Mouse (Mus musculus): ENCODE data around the gene Arsg. TPM values are rescaled to one million over a fixed set of nuclear protein-coding genes. Genes with fewer than 3 reads are reported as not detected.

Arsg gene
- polyA plus RNA-seq, 1 experiment, result 5.1 TPM

DNA sequence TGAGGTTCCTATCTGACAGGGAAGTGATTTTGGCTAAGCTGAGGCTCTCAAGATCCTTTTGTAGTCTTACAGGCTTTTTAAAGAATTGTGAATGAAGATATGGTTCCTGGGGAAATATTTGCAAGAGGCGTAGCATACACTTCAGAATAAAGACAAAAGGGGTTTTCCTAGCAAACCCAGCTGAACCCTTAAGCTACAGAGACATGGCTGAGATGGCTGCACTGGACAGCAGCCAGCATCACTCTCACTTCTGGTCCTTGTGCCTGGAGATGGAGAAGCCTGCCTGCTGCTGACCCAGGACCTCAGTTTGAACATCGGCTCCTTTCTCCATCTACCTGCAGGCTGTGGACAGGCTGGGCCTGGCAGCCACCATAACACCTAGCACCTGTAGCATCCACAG lies 101.4 kb downstream of the Arsg start:
- no peak for TF ChIP-seq CTCF (IDR thresholded peaks at IDR 0.05; ENCODE audit: extremely low read depth, insufficient read depth, insufficient read length, insufficient replicate concordance)
- no peak for TF ChIP-seq POLR2A (IDR thresholded peaks at IDR 0.05; ENCODE audit: low read depth, low read length)
- no peak for DNase-seq (ENCODE audit: low read depth in 1 of 2, low spot score in 2 of 2)
- H3K27ac ChIP-seq (ENCODE audit: insufficient read depth, low read length), result no peak overlapping the region
- no peaks in the 10 kb centered on the region for H3K36me3 ChIP-seq (ENCODE audit: control insufficient read depth, insufficient read depth, low read length)
- H3K4me1 ChIP-seq (ENCODE audit: control insufficient read depth, insufficient read depth, insufficient read length), result no peaks in the 10 kb centered on the region
- 88% methylated on average over 2 of the region's 2 CpGs for WGBS
- H3K27me3 ChIP-seq (ENCODE audit: control insufficient read depth, insufficient read depth, low read length), result no peaks in the 10 kb centered on the region
- no peak overlapping the region for H3K4me3 ChIP-seq (ENCODE audit: extremely low read depth, insufficient read depth, insufficient read length)

DNA sequence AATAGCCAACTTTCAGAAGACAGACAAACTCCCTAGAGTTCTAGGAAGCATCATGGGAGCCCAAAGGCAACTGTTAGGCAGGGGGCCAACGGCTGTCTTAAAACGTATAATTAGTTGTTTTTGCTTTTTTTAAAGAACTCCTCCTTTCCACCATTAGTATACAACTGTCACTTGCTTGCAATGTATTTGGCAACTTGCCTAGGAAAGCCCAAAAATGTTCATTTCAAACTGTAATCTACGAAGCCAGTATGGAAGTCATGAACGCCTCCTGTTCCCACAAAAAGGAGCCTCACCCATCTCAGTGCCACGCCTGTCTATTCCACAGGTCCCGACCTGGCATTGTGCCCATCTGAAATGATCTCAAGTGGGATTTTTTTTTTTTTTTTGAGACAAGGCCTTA lies 102.7 kb downstream of the Arsg start:
- H3K27ac ChIP-seq (ENCODE audit: insufficient read depth, low read length), result no peak overlapping the region
- 80% methylated on average over 6 of the region's 6 CpGs for WGBS
- H3K36me3 ChIP-seq (ENCODE audit: control insufficient read depth, insufficient read depth, low read length), result no peaks in the 10 kb centered on the region
- TF ChIP-seq POLR2A (IDR thresholded peaks at IDR 0.05; ENCODE audit: low read depth, low read length) (no peak), CTCF (IDR thresholded peaks at IDR 0.05; ENCODE audit: extremely low read depth, insufficient read depth, insufficient read length, insufficient replicate concordance) (no peak)
- no peaks in the 10 kb centered on the region for H3K4me1 ChIP-seq (ENCODE audit: control insufficient read depth, insufficient read depth, insufficient read length)
- DNase-seq (ENCODE audit: low read depth in 1 of 2, low spot score in 2 of 2), result no peak
- H3K4me3 ChIP-seq (ENCODE audit: extremely low read depth, insufficient read depth, insufficient read length), result no peak overlapping the region
- H3K27me3 ChIP-seq (ENCODE audit: control insufficient read depth, insufficient read depth, low read length), result no peaks in the 10 kb centered on the region

DNA sequence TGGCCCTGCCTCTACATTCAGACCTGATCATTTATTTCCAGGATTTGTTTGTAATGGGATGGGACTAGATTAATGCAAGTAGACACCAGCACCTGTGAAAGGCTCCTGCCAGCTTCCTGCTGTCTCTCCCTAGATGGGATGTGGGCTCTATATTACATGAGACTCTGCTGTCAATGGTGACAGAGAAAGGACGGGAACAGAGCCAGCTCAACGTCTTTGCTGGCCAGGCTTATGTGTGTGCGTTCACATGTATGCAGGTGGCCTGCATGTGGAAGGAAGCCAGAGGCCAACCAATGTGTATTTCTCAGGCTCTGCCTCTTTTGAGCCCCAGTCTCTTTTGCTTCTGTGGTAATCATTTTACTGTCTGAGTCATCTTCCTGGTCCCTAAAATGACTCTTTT lies 105.4 kb downstream of the Arsg start:
- Histone ChIP-seq H3K36me3 (ENCODE audit: control insufficient read depth, insufficient read depth, low read length) (no peaks in the 10 kb centered on the region), H3K27ac (ENCODE audit: insufficient read depth, low read length) (no peak overlapping the region), H3K4me3 (ENCODE audit: extremely low read depth, insufficient read depth, insufficient read length) (no peak overlapping the region), H3K4me1 (ENCODE audit: control insufficient read depth, insufficient read depth, insufficient read length) (no peaks in the 10 kb centered on the region), H3K27me3 (ENCODE audit: control insufficient read depth, insufficient read depth, low read length) (no peaks in the 10 kb centered on the region)
- WGBS, result 36% methylated on average over 3 of the region's 3 CpGs
- TF ChIP-seq POLR2A (IDR thresholded peaks at IDR 0.05; ENCODE audit: low read depth, low read length) (no peak), CTCF (IDR thresholded peaks at IDR 0.05; ENCODE audit: extremely low read depth, insufficient read depth, insufficient read length, insufficient replicate concordance) (no peak)
- DNase-seq (ENCODE audit: low read depth in 1 of 2, low spot score in 2 of 2), result no peak

DNA sequence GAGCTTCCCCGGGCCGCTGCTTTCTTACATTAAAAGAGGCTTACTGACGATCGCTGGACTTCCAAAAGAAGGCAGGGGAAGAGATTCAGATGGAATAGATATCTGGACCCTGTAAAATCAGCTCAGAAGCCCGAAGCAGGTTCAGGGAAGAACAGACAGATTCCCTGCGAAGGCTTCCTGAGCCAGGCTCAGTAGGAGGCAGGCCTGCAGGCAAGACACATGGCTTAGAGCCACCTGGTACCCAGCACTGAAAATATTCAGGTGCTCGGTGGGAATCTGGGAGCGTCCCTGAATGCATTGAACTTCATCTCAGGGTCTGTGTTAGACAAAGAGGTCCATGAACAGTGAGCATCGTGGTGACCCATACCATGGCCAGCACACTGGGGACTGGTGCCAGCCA lies 106.8 kb downstream of the Arsg start:
- no peak overlapping the region for H3K4me3 ChIP-seq (ENCODE audit: extremely low read depth, insufficient read depth, insufficient read length)
- no peaks in the 10 kb centered on the region for H3K27me3 ChIP-seq (ENCODE audit: control insufficient read depth, insufficient read depth, low read length)
- 98% methylated on average over 9 of the region's 9 CpGs for WGBS
- H3K4me1 ChIP-seq (ENCODE audit: control insufficient read depth, insufficient read depth, insufficient read length), result no peaks in the 10 kb centered on the region
- H3K27ac ChIP-seq (ENCODE audit: insufficient read depth, low read length), result no peak overlapping the region
- TF ChIP-seq CTCF (IDR thresholded peaks at IDR 0.05; ENCODE audit: extremely low read depth, insufficient read depth, insufficient read length, insufficient replicate concordance), result no peak
- TF ChIP-seq POLR2A (IDR thresholded peaks at IDR 0.05; ENCODE audit: low read depth, low read length), result no peak
- no peaks in the 10 kb centered on the region for H3K36me3 ChIP-seq (ENCODE audit: control insufficient read depth, insufficient read depth, low read length)
- no peak for DNase-seq (ENCODE audit: low read depth in 1 of 2, low spot score in 2 of 2)

DNA sequence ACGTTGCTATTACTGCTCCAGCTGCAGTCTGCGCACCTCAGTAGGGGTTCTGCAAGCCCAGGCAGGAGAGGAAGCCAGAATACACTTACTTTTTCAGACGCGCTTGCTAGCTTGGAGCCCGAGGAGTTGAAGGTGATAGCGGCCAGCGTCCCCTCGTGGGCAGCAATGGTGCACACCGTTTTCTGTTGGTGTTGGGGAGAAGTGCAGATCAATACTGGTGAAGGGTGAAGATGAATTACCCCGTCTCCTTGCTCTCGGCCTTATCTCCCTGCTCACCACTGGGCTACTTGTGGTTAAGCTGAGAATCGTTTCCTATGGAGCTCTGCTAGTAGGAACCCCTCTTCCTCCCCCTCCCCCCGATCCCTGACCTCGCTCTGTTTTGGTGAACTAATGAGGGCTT lies 110.8 kb downstream of the Arsg start:
- WGBS, result 59% methylated on average over 14 of the region's 14 CpGs
- Histone ChIP-seq H3K4me3 (ENCODE audit: extremely low read depth, insufficient read depth, insufficient read length) (no peak overlapping the region), H3K27ac (ENCODE audit: insufficient read depth, low read length) (no peak overlapping the region), H3K36me3 (ENCODE audit: control insufficient read depth, insufficient read depth, low read length) (no peaks in the 10 kb centered on the region), H3K4me1 (ENCODE audit: control insufficient read depth, insufficient read depth, insufficient read length) (no peaks in the 10 kb centered on the region), H3K27me3 (ENCODE audit: control insufficient read depth, insufficient read depth, low read length) (no peaks in the 10 kb centered on the region)
- DNase-seq (ENCODE audit: low read depth in 1 of 2, low spot score in 2 of 2), result no peak
- TF ChIP-seq POLR2A (IDR thresholded peaks at IDR 0.05; ENCODE audit: low read depth, low read length), result no peak
- TF ChIP-seq CTCF (IDR thresholded peaks at IDR 0.05; ENCODE audit: extremely low read depth, insufficient read depth, insufficient read length, insufficient replicate concordance), result no peak

DNA sequence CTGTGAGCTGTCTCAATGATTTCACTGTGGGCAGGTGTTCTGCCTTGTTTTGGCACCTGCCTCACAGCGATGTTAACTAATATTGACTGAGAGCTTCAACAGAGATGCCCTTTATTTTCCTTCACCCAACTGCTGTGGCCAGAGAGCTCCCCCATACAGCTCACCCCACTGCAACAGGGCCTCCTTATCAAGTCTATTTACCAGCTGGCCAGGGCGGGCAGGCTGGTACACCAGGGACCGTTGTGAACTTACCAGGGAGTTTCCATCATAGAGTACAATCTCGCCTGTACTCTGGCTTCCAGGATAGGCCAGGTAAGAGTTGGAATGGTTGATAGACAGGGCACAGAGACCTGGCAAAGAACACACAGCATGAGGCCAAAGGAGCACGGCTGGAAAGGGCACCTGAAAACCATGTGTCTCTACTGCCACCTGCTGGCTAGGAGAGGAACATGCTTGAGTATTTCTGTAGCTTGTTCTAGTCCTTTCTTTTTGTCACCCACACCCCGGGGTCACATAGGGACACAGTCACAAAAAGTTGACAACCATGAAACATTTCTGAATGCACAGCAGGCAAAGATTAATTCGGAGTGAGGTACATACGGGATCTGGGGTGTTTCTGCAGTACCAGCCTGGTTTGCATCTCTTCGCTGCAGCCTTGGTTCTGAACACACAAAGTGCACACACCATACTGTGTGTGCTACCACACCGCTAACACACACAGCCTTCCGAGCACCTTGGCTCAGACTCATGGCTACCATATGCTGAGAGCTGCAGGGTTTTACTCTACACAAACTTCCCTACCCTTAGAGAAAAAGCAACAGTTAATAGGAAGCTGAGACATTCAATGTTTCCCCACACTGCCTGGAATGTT lies 111.9 kb downstream of the Arsg start:
- no peaks in the 10 kb centered on the region for H3K36me3 ChIP-seq (ENCODE audit: control insufficient read depth, insufficient read depth, low read length)
- no peak overlapping the region for H3K27ac ChIP-seq (ENCODE audit: insufficient read depth, low read length)
- H3K27me3 ChIP-seq (ENCODE audit: control insufficient read depth, insufficient read depth, low read length), result no peaks in the 10 kb centered on the region
- TF ChIP-seq POLR2A (IDR thresholded peaks at IDR 0.05; ENCODE audit: low read depth, low read length) (no peak), CTCF (IDR thresholded peaks at IDR 0.05; ENCODE audit: extremely low read depth, insufficient read depth, insufficient read length, insufficient replicate concordance) (peak; percentile 89; the same call in 1 of the 2 replicates)
- no peaks in the 10 kb centered on the region for H3K4me1 ChIP-seq (ENCODE audit: control insufficient read depth, insufficient read depth, insufficient read length)
- no peak overlapping the region for H3K4me3 ChIP-seq (ENCODE audit: extremely low read depth, insufficient read depth, insufficient read length)
- WGBS, result 51% methylated on average over 11 of the region's 11 CpGs
- peak; percentile 59 to 70 for DNase-seq (ENCODE audit: low read depth in 1 of 2, low spot score in 2 of 2)

DNA sequence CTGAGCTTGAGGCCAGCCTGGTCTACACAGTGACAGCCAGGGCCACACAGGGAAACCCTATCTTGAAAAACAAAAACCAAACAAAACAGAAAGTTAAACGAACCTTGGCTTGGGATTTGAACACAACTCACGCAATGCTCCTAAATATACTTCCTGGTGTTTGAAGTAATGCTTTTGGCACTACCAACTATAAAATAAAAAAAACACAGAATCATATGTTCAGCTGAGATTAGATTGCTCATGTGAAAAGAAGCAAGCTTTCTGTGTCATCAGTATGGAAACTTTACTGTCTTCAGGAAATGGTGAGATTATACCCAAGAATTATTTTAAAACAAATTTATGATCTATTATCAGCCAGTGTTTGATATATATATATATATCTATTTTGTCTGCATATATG lies 113.2 kb downstream of the Arsg start:
- 72% methylated on average over 2 of the region's 2 CpGs for WGBS
- DNase-seq (ENCODE audit: low read depth in 1 of 2, low spot score in 2 of 2), result no peak
- TF ChIP-seq POLR2A (IDR thresholded peaks at IDR 0.05; ENCODE audit: low read depth, low read length) (no peak), CTCF (IDR thresholded peaks at IDR 0.05; ENCODE audit: extremely low read depth, insufficient read depth, insufficient read length, insufficient replicate concordance) (no peak)
- Histone ChIP-seq H3K4me3 (ENCODE audit: extremely low read depth, insufficient read depth, insufficient read length) (no peak overlapping the region), H3K27ac (ENCODE audit: insufficient read depth, low read length) (no peak overlapping the region), H3K4me1 (ENCODE audit: control insufficient read depth, insufficient read depth, insufficient read length) (no peaks in the 10 kb centered on the region; the same call in 1 of the 2 replicates), H3K36me3 (ENCODE audit: control insufficient read depth, insufficient read depth, low read length) (no peaks in the 10 kb centered on the region), H3K27me3 (ENCODE audit: control insufficient read depth, insufficient read depth, low read length) (no peaks in the 10 kb centered on the region)

All from spleen, adult 2 months (tissue).